Mouse (Mus musculus) heart, adult 8-10 months (tissue): Measurements from ENCODE around the gene Ctnnd2. TPM values are rescaled to one million over a fixed set of nuclear protein-coding genes. Genes with fewer than 3 reads are reported as not detected.

Experiments
- DNase-seq: peaks from one replicate; pipeline ENCODE4 v3.0.0; 2022; ENCODE audit warnings: low spot score
- total RNA-seq, 4 experiments: library from RNA; stranded (reverse); gene quantifications; 2 replicates each; pipeline ENCODE4 v1.2.4; 2022

The Ctnnd2 gene
- total RNA-seq, 4 experiments from 2014 or later, result 0.35 to 0.91 (median 0.54) TPM

- no peak for DNase-seq
Observed at GRCm38 (mm10) chr15:30990421-30991252, 818.2 kb downstream of the Ctnnd2 start.

GRCm38 (mm10) chr15:30992357-30992756 is 820.0 kb downstream of the Ctnnd2 start:
- DNase-seq, result no peak

GRCm38 (mm10) chr15:30992901-30993300 is 820.5 kb downstream of the Ctnnd2 start:
- no peak for DNase-seq

- no peak for DNase-seq
Observed at GRCm38 (mm10) chr15:30995346-30995745, 823.0 kb downstream of the Ctnnd2 start.

GRCm38 (mm10) chr15:31004468-31004867 is 832.1 kb downstream of the Ctnnd2 start:
- DNase-seq, result no peak

GRCm38 (mm10) chr15:31004976-31005375 is 832.6 kb downstream of the Ctnnd2 start:
- no peak for DNase-seq

- no peak for DNase-seq
Observed at GRCm38 (mm10) chr15:31006050-31006824, 833.8 kb downstream of the Ctnnd2 start.

GRCm38 (mm10) chr15:31006825-31007157 is 834.4 kb downstream of the Ctnnd2 start:
- no peak for DNase-seq

GRCm38 (mm10) chr15:31008594-31008993 is 836.2 kb downstream of the Ctnnd2 start:
- DNase-seq, result no peak

- no peak for DNase-seq
Observed at GRCm38 (mm10) chr15:31020769-31021168, 848.4 kb downstream of the Ctnnd2 start.

GRCm38 (mm10) chr15:31022012-31022411 is 849.6 kb downstream of the Ctnnd2 start:
- no peak for DNase-seq

- DNase-seq, result no peak
Observed at GRCm38 (mm10) chr15:31022497-31022896, 850.1 kb downstream of the Ctnnd2 start.

GRCm38 (mm10) chr15:31023766-31024165 is 851.4 kb downstream of the Ctnnd2 start:
- no peak for DNase-seq

GRCm38 (mm10) chr15:31027448-31028230 is 855.2 kb downstream of the Ctnnd2 start:
- no peak for DNase-seq

GRCm38 (mm10) chr15:31044983-31045382 is 872.6 kb downstream of the Ctnnd2 start:
- peak; percentile 16 for DNase-seq

GRCm38 (mm10) chr15:31051496-31051895 is 879.1 kb downstream of the Ctnnd2 start:
- DNase-seq, result no peak

GRCm38 (mm10) chr15:31056145-31056544 is 883.8 kb downstream of the Ctnnd2 start:
- DNase-seq, result no peak

- DNase-seq, result no peak
Observed at GRCm38 (mm10) chr15:31058315-31058714, 885.9 kb downstream of the Ctnnd2 start.

GRCm38 (mm10) chr15:31063734-31064133 is 891.3 kb downstream of the Ctnnd2 start:
- DNase-seq, result no peak

- DNase-seq, result no peak
Observed at GRCm38 (mm10) chr15:31068127-31068526, 895.7 kb downstream of the Ctnnd2 start.

- DNase-seq, result no peak
Observed at GRCm38 (mm10) chr15:31070311-31070710, 897.9 kb downstream of the Ctnnd2 start.
